Mouse (Mus musculus) heart, adult 2 months (tissue): ENCODE results near the gene Gpr153.

Experiments used
- CTCF ChIP-seq: fragments of 200-600 bp; IDR thresholded peaks from 2 replicates; pipeline ENCODE4 v1.8.1; 2022; ENCODE audit warnings: antibody characterized with exemption, mild to moderate bottlenecking, moderate library complexity
- POLR2A ChIP-seq: fragments of 200-500 bp; IDR thresholded peaks from 2 replicates; pipeline ENCODE4 v1.6.1; 2011; ENCODE audit warnings: mild to moderate bottlenecking, low read depth, low read length, control low read depth; ENCODE audit not compliant: insufficient read depth

DNA sequence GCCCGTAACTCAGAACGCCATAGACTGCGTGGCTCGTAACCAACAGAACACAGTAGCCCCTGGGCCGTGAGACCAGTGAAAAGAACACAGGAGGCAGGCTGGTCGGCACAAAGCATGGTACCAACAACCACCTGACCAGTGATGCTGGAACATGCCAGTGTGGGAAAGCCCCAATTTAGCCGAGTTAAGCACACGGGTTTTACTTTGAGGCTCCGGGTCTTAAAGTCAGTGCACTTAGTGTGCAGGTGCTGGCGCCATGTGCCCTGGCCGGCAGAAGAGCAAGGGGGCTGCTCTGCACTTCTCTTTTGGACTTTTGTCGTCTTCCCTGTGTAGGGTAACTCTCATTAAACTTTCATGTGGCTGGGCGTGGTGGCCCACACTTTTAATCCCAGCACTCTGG is 4.1 kb upstream of the Gpr153 start:
- TF ChIP-seq CTCF: no peak
- TF ChIP-seq POLR2A: no peak
